Mouse (Mus musculus) forebrain, postnatal 0 days (tissue): ENCODE measurements around the gene S100a10. TPM values are rescaled to one million over a fixed set of nuclear protein-coding genes. Genes with fewer than 3 reads are reported as not detected.

Source experiments
- ATAC-seq: fragments of 200-750 bp; cut with Nextera tagmentation; 2 replicates; pipeline ENCODE4 v1.8.0; 2017; ENCODE audit warnings: mild to moderate bottlenecking, moderate library complexity
- DNase-seq: peaks from one replicate; pipeline ENCODE4 v3.0.0-alpha.2; 2015
- H3K27ac ChIP-seq: fragments of 300-500 bp; sonication (generic); 2 replicates; pipeline ENCODE4 v1.5.1; 2014; ENCODE audit warnings: low read depth, mild to moderate bottlenecking, antibody characterized with exemption, low read length, moderate library complexity, mixed read lengths
- H3K27me3 ChIP-seq: fragments of 300-500 bp; sonication (generic); 2 replicates; pipeline ENCODE4 v1.6.1; 2014; ENCODE audit warnings: mild to moderate bottlenecking, low read length, mixed read lengths; ENCODE audit not compliant: insufficient read depth
- H3K36me3 ChIP-seq: fragments of 300-500 bp; sonication (generic); 2 replicates; pipeline ENCODE4 v1.6.1; 2014; ENCODE audit warnings: mild to moderate bottlenecking, moderate library complexity; ENCODE audit not compliant: insufficient read depth
- H3K4me1 ChIP-seq: fragments of 300-500 bp; sonication (generic); 2 replicates; pipeline ENCODE4 v1.6.1; 2014; ENCODE audit warnings: antibody characterized with exemption; ENCODE audit not compliant: insufficient read depth
- H3K4me2 ChIP-seq: fragments of 300-500 bp; sonication (generic); 2 replicates; pipeline ENCODE4 v1.6.1; 2014; ENCODE audit warnings: low read depth, mild to moderate bottlenecking, moderate library complexity
- H3K4me3 ChIP-seq: fragments of 300-500 bp; sonication (generic); 2 replicates; pipeline ENCODE4 v1.5.1; 2014; ENCODE audit warnings: low read depth, low read length, mixed read lengths
- H3K9ac ChIP-seq: fragments of 300-500 bp; sonication (generic); 2 replicates; pipeline ENCODE4 v1.6.1; 2014; ENCODE audit warnings: mild to moderate bottlenecking
- H3K9me3 ChIP-seq: fragments of 300-500 bp; sonication (generic); 2 replicates; pipeline ENCODE4 v1.6.1; 2016; ENCODE audit warnings: low read length
- CTCF ChIP-seq: sonication (generic); IDR thresholded peaks from 2 replicates; pipeline ENCODE4 v1.5.1; 2016; ENCODE audit warnings: antibody characterized with exemption, control low read depth, low read depth
- WGBS: fragments of 180-500 bp; shearing (Covaris S2); extraction: QIAGEN DNeasy Blood & Tissue Kit; methylation state at CpG from one replicate; pipeline ENCODE4 v1.1.7; 2014; 5-methylcytosine and 5-hydroxymethylcytosine counted together
- polyA plus RNA-seq: library from polyadenylated mRNA; unstranded; fragments of >200 nt; fragmentation: Nextera tagmentation; extraction: Ambion mirVana; gene quantifications from 2 replicates; pipeline ENCODE4 v1.2.1, GENCODE M21; 2015
- total RNA-seq: library from RNA; depleted of rRNA; stranded (reverse); fragments of >200 nt; gene quantifications from 2 replicates; pipeline ENCODE4 v1.2.3, GENCODE M21; 2014

S100a10 gene
- total and polyA plus RNA-seq, 2 experiments from 2014 or later = 139 to 187 TPM

DNA sequence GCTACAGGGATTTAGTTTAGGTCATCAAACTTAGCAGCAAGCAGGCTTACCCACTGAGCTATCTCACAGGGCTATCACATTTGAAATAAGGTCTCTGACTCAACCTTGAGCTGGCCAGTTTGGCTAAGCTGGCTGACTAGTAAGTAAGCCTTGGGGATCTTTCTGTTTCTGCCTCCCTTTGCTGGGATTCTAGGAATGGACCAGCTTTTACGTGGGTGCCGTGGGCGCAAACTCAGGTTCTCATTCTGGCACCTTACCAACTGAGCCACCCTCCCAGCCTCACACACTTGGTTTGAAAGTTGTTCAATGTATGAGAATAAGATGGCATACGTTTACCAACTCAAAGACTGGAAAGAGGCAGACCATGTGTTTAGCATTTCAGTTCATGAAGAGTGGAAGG lies 8.3 kb downstream of the S100a10 start:
- Histone ChIP-seq H3K4me3 (no peak overlapping the region), H3K36me3 (peaks cover 2% of the 10 kb centered on the region; the same call in 1 of the 2 replicates), H3K9me3 (no peaks in the 10 kb centered on the region), H3K27ac (no peak overlapping the region), H3K4me1 (no peaks in the 10 kb centered on the region), H3K9ac (no peak overlapping the region), H3K4me2 (no peak overlapping the region), H3K27me3 (no peaks in the 10 kb centered on the region)
- WGBS = 96% methylated on average over 4 of the region's 4 CpGs
- DNase-seq (no peak), ATAC-seq (no peak)
- TF ChIP-seq CTCF = no peak

DNA sequence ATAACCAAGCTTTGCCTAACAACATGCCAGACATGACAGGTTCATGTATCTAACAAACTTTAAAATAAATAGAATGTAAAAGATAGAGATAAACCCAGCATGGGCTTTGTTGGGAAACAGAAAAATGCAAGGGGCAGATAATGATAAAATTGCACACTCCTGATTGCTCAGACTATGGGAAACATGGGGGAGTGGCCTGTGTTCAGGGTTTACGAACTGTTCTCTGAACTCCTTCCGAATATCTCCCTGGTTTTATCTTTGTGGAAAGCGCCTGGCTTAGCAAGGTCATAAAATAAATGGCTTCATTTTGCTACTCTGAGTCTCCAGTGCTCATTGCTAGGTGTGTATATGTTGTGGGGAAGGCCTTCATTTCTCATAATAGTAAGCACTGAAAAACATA lies 12.0 kb downstream of the S100a10 start:
- Histone ChIP-seq H3K4me3 (no peak overlapping the region), H3K4me2 (no peak overlapping the region), H3K4me1 (no peaks in the 10 kb centered on the region), H3K9ac (no peak overlapping the region), H3K27ac (no peak overlapping the region), H3K36me3 (peaks cover 2% of the 10 kb centered on the region; the same call in 1 of the 2 replicates), H3K27me3 (no peaks in the 10 kb centered on the region), H3K9me3 (no peaks in the 10 kb centered on the region)
- WGBS = 92% methylated on average over 3 of the region's 3 CpGs
- DNase-seq (no peak), ATAC-seq (no peak)
- TF ChIP-seq CTCF = no peak

DNA sequence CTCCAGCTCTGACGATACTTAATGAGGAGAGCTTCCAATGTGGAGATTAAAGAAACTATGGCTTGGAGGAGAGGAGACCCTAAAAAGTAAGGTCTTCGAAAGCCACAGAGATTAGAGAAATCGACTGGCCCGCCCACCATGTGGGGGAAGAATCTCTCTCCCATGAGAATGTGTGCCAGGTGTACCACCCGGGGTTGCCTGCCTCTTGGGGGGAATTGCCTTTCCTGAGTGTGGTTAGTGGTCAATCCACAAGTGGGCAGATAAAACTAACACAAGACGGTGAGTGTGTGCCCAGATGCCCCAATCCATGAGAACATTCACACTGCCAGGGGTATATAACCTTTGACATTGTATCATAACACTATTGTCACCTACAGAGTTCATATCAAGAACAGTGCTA lies 12.8 kb downstream of the S100a10 start:
- H3K27ac ChIP-seq = no peak overlapping the region
- H3K9me3 ChIP-seq = no peaks in the 10 kb centered on the region
- no peak for TF ChIP-seq CTCF
- H3K9ac ChIP-seq = no peak overlapping the region
- DNase-seq (no peak), ATAC-seq (no peak)
- H3K27me3 ChIP-seq = no peaks in the 10 kb centered on the region
- 94% methylated on average over 6 of the region's 6 CpGs for WGBS
- H3K36me3 ChIP-seq = peaks cover under 1% of the 10 kb centered on the region; the same call in 1 of the 2 replicates
- no peaks in the 10 kb centered on the region for H3K4me1 ChIP-seq
- H3K4me2 ChIP-seq = no peak overlapping the region
- no peak overlapping the region for H3K4me3 ChIP-seq

DNA sequence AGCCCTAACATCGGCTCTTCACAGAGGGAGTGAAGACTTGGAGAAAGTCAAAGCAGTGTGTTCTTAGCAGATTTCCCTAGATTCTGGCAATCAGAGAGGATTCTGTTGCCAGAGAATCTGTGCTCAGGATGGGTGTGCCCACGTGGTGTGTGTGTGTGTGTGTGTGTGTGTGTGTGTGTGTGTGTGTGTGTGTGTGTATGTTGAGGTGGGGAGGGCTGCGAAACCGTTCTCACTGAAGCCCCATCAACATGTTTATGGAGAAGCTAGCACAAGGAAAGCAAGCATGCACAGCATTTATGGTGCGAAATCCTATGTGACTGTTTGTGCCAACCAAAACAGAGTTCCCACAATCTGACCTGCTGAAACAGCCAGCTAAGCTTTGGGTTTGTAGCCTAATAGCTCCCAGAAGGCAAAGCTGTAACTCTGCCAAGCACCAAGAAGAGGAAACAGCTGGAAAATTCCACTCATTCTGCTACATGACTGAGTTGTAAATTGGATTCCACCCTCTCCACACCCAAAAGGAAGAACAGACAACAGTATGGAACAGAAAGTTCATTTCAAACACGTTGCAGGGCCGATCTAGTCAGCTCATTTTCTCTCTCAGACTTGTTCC lies 13.7 kb downstream of the S100a10 start:
- Histone ChIP-seq H3K4me3 (no peak overlapping the region), H3K9me3 (no peaks in the 10 kb centered on the region), H3K4me1 (no peaks in the 10 kb centered on the region), H3K27me3 (no peaks in the 10 kb centered on the region), H3K9ac (no peak overlapping the region), H3K36me3 (no peaks in the 10 kb centered on the region), H3K27ac (no peak overlapping the region), H3K4me2 (no peak overlapping the region)
- ATAC-seq (peak; percentile 70), DNase-seq (peak; percentile 43)
- WGBS = 58% methylated on average over 7 of the region's 7 CpGs
- TF ChIP-seq CTCF = no peak

DNA sequence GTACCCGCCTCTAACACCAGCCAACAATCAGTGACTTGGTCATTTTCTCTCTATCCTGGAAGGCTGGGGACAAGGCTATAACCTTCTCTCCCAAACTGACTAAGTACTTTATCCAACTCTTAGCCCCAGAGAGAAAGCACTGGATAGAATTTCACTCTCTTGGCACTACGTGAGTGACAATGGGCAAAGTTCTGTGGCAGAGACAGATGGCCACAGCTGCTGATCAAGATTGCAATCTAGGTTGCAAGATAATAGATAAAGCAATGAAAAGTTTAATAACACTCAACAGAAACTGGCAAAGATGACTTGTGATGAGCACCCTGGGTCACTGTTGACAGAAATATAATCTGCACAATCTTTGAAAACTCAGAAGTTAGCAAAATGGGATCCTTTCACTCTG lies 14.2 kb downstream of the S100a10 start:
- H3K9ac ChIP-seq = no peak overlapping the region
- H3K4me3 ChIP-seq = no peak overlapping the region
- 64% methylated on average over 2 of the region's 2 CpGs for WGBS
- H3K4me2 ChIP-seq = no peak overlapping the region
- TF ChIP-seq CTCF = no peak
- no peaks in the 10 kb centered on the region for H3K9me3 ChIP-seq
- no peak overlapping the region for H3K27ac ChIP-seq
- no peaks in the 10 kb centered on the region for H3K36me3 ChIP-seq
- ATAC-seq (no peak), DNase-seq (no peak)
- H3K27me3 ChIP-seq = no peaks in the 10 kb centered on the region
- H3K4me1 ChIP-seq = no peaks in the 10 kb centered on the region

DNA sequence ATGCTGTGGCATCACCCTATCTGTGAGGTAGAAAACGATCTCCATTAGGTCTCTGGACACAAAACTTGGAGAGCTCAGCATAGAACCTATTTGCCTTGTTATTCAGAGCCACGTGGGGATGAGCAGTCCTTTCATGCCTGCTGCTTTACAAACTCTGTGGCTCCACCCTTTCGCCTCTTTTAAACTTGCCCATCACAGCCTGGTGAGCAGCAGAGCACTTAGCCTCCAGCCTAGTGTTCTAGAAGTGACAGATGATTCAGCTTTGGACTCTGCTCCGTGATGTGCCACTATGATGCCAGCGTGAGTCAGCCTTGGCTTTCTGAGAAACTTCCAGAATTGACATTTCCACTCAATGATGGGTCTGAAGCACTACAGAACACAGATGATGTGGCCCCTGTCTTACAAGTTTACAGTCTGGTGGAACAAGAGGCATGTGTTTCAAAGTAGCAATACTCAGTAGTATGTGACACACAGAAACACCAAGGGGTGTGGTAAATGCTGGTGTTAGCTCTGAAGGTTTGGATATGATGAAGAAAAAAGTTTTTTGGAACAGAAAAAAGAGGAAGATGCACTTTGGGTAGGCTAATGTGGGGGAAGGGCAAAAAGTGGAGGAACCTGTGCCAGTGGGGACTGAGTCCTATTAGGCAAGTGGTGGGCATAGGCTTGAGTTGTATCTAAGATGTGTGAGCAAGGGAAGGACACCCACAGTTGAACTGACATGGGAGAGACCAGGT lies 17.3 kb downstream of the S100a10 start:
- ATAC-seq (no peak), DNase-seq (no peak)
- WGBS = 77% methylated on average over 5 of the region's 5 CpGs
- Histone ChIP-seq H3K27ac (no peak overlapping the region), H3K4me1 (no peaks in the 10 kb centered on the region), H3K9ac (no peak overlapping the region), H3K36me3 (no peaks in the 10 kb centered on the region), H3K4me2 (no peak overlapping the region), H3K27me3 (no peaks in the 10 kb centered on the region), H3K4me3 (no peak overlapping the region), H3K9me3 (no peaks in the 10 kb centered on the region)
- no peak for TF ChIP-seq CTCF

DNA sequence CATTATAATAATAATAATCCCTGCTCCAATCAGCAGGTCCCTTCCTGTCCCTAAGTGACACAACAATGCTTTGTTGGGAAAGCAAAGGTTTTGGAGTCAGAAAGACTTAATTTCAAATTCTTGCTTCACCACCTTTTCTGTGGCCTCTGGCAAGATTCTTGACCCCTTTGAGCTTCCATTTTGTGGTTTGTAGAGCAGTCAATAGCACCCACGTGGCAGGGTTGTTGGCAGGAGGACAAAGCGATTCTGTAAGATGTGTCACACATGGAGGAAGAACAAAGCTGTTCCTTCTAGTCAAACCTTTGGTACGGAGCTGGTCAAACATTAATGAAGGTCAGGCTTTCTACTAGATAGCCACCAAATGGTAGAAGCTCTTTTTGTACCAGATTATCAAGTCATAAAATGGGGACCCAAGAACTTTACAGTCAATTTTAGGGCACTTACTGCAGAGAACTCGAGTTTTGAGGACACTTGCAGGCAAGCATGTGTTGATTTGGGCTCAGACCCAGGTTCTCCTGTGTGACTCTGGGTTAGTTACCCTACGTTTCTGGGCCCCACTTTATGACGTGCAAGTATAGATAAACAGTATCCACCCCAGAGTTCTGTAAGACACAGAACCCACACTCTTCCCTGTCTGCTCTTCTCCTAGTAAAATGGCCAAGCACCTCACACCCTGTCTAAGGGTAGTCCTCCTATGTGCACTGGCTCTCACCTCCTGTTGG lies 24.6 kb downstream of the S100a10 start:
- Histone ChIP-seq H3K27ac (no peak overlapping the region), H3K36me3 (no peaks in the 10 kb centered on the region), H3K9me3 (no peaks in the 10 kb centered on the region), H3K4me1 (no peaks in the 10 kb centered on the region), H3K4me3 (no peak overlapping the region), H3K4me2 (no peak overlapping the region), H3K9ac (no peak overlapping the region), H3K27me3 (no peaks in the 10 kb centered on the region)
- no peak for DNase-seq
- no peak for ATAC-seq
- 68% methylated on average over 6 of the region's 6 CpGs for WGBS
- no peak for TF ChIP-seq CTCF
